Mouse (Mus musculus) cerebellum, adult 18-20 months (tissue): ENCODE measurements around the gene Ifnar2.

Source experiments
- DNase-seq, 2 experiments: peaks; one replicate each; pipeline ENCODE4 v3.0.0; 2021

The Ifnar2 gene

GRCm38 (mm10) chr16:91395633-91396392 lies 23.2 kb downstream of the Ifnar2 start:
- DNase-seq, result no peak

GRCm38 (mm10) chr16:91396844-91397537 lies 24.4 kb downstream of the Ifnar2 start:
- DNase-seq, result no peak

GRCm38 (mm10) chr16:91398030-91398429 lies 25.4 kb downstream of the Ifnar2 start:
- DNase-seq, result no peak

- no peak for DNase-seq
Observed at GRCm38 (mm10) chr16:91398944-91399343, 26.4 kb downstream of the Ifnar2 start.

DNA sequence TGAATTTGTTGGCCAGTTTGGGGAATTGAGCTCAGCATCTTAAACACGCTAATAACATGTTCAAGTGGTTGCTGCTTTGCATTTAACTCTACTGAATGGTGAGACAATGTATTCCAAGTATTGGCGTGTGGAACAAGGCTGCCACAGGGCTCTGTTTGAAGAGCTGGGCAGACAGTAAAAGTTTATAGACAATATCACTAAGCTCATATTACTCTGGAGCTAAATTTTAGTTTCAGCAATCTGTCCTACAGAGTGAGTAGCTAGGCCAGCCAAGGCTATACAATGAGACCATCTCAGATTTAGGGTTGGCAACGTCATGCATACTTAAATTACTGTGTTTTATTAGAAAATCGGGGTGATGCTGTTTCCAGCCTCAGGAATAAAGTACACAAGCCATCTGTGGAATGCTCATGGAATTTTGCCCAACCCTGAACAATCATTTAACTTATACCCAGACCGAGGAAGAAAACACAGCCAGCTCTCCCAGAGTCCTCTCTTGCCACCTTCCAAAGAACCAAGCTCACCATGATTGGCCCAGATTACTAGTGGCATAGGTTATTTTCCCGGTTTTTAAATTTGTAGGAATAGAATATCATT lies 29.1 kb downstream of the Ifnar2 start:
- DNase-seq, result no peak

DNA sequence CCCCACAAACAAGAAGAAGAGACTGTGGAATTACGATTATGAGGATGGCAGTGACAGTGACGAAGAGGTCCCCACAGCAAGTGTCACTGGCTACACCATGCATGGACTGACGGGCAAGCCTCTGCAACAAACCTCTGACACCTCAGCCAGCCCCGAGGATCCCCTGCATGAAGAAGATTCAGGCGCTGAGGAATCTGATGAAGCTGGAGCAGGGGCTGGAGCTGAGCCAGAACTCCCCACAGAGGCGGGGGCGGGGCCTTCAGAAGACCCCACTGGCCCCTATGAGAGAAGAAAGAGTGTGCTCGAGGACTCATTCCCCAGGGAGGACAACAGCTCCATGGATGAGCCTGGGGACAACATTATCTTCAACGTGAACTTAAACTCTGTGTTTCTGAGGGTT lies 31.2 kb downstream of the Ifnar2 start:
- no peak for DNase-seq

- no peak for DNase-seq
Observed at GRCm38 (mm10) chr16:91404187-91404586, 31.6 kb downstream of the Ifnar2 start.

- DNase-seq, result no peak
Observed at GRCm38 (mm10) chr16:91404828-91405577, 32.4 kb downstream of the Ifnar2 start.

- peak; percentile 29 to 44 for DNase-seq
Observed at GRCm38 (mm10) chr16:91405640-91406584, 33.3 kb downstream of the Ifnar2 start, which contains the start of gene Il10rb. TSS of gene Il10rb (plus strand) at chr16:91406164.

DNA sequence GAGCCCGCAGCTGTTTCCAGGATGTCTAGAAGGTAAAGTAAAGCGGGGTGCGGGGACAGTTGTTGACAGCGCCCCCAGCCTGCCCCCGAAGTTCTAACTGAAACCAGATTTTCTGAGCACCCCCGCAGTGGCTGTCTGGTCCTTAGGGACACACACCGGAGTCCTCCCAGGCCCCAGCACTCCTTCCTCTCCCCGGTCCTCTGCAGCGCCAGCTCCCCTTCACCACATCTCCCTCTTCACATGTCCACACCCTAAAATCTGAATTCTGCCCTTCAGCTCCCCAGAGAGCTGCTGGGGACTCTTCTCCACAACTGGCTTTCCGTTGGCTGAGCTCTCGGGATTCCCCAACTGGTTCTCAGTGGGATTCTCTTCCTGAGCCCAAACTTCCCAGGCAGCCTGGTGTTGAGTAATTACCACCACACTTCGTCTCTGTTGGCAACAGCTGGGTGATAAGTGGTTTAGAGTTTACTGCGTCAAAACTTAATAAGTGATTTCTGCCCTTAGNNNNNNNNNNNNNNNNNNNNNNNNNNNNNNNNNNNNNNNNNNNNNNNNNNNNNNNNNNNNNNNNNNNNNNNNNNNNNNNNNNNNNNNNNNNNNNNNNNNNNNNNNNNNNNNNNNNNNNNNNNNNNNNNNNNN lies 34.1 kb downstream of the Ifnar2 start:
- no peak for DNase-seq

DNA sequence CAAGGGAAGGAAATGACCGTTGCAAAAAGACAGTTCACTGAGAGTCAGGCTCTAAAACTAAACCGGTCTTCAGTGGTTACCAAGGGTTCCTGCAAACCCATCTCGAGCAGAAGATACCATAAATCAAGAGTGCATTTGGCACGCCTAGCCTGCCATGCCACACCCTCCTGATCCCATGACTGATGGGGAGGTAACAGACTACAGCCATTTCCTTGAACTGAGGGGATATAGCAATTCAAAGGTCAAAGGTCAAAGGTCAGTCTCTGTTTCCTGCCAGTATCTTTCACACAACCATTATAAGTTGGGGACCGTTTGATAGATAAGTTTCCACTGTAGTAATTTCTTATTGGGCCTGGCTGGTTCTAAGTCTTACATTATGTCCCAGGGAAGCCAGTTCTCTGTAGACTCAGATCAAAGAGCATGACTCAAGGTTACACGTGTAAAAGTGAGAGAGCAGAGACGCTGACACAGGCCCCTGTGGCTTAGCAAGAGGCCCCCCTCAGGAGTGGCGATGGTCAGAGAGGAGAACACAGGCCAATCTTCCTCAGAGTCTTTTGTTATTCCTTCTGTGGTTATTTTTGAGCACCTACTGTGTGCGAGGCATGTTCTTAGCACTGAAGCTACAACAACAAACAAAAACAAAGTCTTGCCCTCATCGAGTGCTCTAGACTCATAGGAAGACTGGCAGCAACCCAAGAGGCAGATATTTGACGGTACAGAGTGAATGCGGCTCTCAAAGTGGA lies 40.7 kb downstream of the Ifnar2 start:
- DNase-seq, result no peak

- no peak for DNase-seq
Observed at GRCm38 (mm10) chr16:91415391-91416189, 43.0 kb downstream of the Ifnar2 start.

GRCm38 (mm10) chr16:91416357-91416756 lies 43.8 kb downstream of the Ifnar2 start:
- DNase-seq, result no peak

DNA sequence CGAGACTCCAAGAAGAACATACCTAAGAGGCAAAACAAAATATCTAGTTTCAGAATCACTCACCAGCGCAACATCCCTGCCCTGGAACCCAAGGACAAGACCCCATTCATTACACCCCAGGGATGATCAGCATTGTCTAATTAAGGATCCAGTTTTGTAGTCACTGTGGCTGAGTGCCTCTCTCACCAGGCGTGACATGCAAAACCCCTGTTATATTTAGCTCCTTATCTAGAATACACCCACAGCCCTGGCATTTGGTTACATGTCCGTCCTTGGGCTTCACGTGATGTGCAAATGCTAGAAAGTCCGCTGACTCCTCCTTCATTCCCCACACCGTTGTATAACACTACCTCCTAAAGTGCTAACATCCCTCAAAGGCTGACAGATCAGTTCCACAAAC lies 44.4 kb downstream of the Ifnar2 start:
- no peak for DNase-seq

DNA sequence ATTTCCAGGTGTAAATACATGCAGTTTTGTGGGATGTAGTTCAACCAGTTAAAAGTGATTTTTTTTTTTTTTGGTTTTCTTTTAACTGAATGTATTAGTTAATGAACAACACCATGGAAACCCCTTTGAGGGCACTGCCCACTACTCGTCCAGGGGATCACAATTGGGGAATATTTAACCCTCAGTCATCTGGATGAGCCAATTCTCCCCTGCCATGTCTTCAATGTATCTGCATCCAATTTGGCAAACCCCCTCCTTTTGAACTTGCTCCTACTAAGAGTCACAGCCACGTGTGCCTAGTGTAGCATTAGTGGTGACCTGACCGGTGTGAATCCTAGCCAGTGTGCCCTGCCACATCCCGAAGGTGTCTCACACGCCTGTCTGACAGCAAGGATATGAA lies 45.9 kb downstream of the Ifnar2 start:
- DNase-seq, result no peak

DNA sequence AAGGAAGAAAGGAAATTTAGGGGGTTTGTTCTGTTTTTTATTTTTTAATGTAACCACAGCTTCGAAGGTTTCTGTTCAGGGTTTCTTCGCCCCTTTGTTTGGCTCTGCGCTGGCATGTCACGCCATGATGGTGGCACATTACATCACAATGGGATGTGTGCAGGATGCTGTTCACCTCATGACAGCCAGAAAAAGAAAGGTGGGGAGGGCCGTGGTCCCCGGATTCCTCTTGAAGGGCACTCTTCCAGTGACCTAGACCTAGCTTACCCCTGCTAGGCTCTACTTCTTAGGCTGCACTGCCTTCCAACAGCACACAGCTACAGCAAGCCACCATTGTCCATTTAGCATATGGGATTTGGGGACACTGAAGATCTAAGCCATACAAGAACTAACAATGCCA lies 53.2 kb downstream of the Ifnar2 start:
- DNase-seq, result no peak

DNA sequence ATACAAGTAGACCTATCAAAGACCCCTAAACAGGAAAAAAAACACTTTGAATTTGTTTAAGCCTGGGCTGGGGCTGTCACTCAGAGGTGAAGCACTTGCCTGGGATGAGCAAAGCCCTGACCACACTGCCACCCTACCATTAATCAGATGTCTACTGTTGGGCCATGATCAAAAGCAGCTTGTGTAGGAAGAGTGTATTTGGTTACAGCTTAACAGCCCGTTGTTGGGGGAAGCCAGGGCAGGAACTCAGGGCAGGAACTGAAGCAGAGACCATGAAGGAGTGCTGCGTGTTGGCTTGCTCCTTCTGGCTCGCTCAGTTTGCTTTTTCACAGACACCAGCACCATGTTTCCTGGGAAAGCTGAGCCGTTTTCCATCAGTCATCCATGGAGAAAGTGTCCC lies 54.0 kb downstream of the Ifnar2 start:
- DNase-seq, result no peak

GRCm38 (mm10) chr16:91427461-91427860 lies 54.9 kb downstream of the Ifnar2 start:
- DNase-seq, result no peak

DNA sequence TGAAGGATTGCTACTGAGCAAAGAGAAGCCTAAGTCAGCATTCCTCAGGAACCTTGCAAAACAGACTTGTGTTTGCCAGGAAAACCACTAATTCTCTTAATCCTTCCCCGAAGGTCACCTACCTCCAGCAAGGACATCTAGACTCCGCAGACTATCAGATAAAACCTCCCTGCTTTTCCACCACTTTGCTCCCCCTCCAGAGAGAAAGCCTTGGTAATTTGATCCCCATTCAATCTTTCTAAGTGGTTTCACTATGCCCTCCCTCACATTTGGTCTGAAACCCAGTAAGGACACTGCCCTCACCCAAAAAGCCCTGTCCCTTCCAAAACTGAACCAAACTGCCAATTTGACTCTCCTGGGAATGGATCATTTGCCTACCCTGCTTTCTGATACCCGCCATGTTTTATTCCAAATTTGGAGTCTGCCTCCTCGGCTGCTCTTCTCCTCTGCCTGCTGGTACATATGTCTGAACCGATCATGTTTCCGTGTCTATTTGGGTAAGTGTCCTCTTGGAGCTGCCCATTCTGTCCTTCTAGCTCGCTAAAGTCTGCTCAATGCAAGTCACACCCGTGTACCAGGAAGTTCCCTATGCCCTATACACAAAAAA lies 55.8 kb downstream of the Ifnar2 start:
- DNase-seq, result no peak
